Mouse (Mus musculus): ENCODE data around the gene Mre11a. TPM values are rescaled to one million over a fixed set of nuclear protein-coding genes. Genes with fewer than 3 reads are reported as not detected.
"Not testable (repeated sequence)": the region's sequence is repeated elsewhere in the genome, so short reads cannot be mapped to it uniquely, and the experiment has no call there.

Mre11a gene
- polyA plus RNA-seq, 1 experiment from 2014 or later = 4.7 TPM

GRCm38 (mm10) chr9:14870802-14871201 is 86.3 kb downstream of the Mre11a start:
- ATAC-seq (no peak), DNase-seq (ENCODE audit: low spot score) (no peak)
- Histone ChIP-seq H3K4me2 (replicated peaks; ENCODE audit: low read depth, low read length) (no peak overlapping the region), H3K9me3 (ENCODE audit: low read length) (no peaks in the 10 kb centered on the region), H3K27ac (ENCODE audit: low read length) (no peak overlapping the region), H3K4me3 (ENCODE audit: low read depth, low read length) (no peak overlapping the region), H3K27me3 (replicated peaks; ENCODE audit: insufficient read depth, low read length) (no peaks in the 10 kb centered on the region), H3K4me1 (ENCODE audit: insufficient read depth, low read depth, low read length) (no peaks in the 10 kb centered on the region), H3K9ac (replicated peaks; ENCODE audit: low read depth) (no peak overlapping the region), H3K36me3 (ENCODE audit: insufficient read depth, low read length) (no peaks in the 10 kb centered on the region)
- TF ChIP-seq EP300 (IDR thresholded peaks at IDR 0.05) = no peak
- no peak for TF ChIP-seq CTCF (IDR thresholded peaks at IDR 0.05)
- WGBS = 91% methylated on average over 10 of the region's 10 CpGs

DNA sequence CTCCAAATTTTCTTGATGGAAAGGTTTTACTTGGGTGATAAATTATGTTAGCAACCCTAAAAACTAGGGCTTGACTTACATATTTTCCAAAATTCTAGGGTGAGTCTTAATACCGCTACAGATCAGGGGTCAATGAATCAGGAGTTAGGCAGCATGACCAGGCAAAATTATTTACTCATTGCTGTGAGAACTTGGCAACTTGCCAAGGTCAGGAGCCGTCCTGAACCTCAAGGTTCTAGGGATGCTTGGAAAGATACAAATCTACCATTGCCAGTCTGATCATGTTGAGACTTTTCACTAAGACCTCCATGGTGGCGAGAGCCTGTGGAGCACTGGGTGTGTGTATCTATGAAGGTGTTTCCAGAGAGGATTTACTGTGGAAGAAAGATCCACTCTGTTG is 87.1 kb downstream of the Mre11a start:
- Histone ChIP-seq H3K36me3 (ENCODE audit: insufficient read depth, low read length) (no peaks in the 10 kb centered on the region), H3K27ac (ENCODE audit: low read length) (no peak overlapping the region), H3K4me3 (ENCODE audit: low read depth, low read length) (no peak overlapping the region), H3K9me3 (ENCODE audit: low read length) (no peaks in the 10 kb centered on the region), H3K4me2 (replicated peaks; ENCODE audit: low read depth, low read length) (no peak overlapping the region), H3K9ac (replicated peaks; ENCODE audit: low read depth) (no peak overlapping the region), H3K27me3 (replicated peaks; ENCODE audit: insufficient read depth, low read length) (no peaks in the 10 kb centered on the region), H3K4me1 (ENCODE audit: insufficient read depth, low read depth, low read length) (no peaks in the 10 kb centered on the region)
- TF ChIP-seq CTCF (IDR thresholded peaks at IDR 0.05) (no peak), EP300 (IDR thresholded peaks at IDR 0.05) (no peak)
- 58% methylated on average over 3 of the region's 3 CpGs for whole genome bisulfite sequencing
- no peak for DNase-seq (ENCODE audit: low spot score)
- ATAC-seq = no peak

GRCm38 (mm10) chr9:14872181-14872930 is 87.9 kb downstream of the Mre11a start:
- WGBS = 48% methylated on average over 17 of the region's 17 CpGs
- H3K27me3 ChIP-seq (replicated peaks; ENCODE audit: insufficient read depth, low read length) = no peaks in the 10 kb centered on the region
- no peaks in the 10 kb centered on the region for H3K36me3 ChIP-seq (ENCODE audit: insufficient read depth, low read length)
- no peak overlapping the region for H3K4me3 ChIP-seq (ENCODE audit: low read depth, low read length)
- no peak overlapping the region for H3K27ac ChIP-seq (ENCODE audit: low read length)
- no peaks in the 10 kb centered on the region for H3K4me1 ChIP-seq (ENCODE audit: insufficient read depth, low read depth, low read length)
- DNase-seq (ENCODE audit: low spot score) (no peak), ATAC-seq (no peak)
- no peaks in the 10 kb centered on the region for H3K9me3 ChIP-seq (ENCODE audit: low read length)
- H3K9ac ChIP-seq (replicated peaks; ENCODE audit: low read depth) = no peak overlapping the region
- H3K4me2 ChIP-seq (replicated peaks; ENCODE audit: low read depth, low read length) = no peak overlapping the region
- TF ChIP-seq CTCF (IDR thresholded peaks at IDR 0.05) (no peak), EP300 (IDR thresholded peaks at IDR 0.05) (no peak)

DNA sequence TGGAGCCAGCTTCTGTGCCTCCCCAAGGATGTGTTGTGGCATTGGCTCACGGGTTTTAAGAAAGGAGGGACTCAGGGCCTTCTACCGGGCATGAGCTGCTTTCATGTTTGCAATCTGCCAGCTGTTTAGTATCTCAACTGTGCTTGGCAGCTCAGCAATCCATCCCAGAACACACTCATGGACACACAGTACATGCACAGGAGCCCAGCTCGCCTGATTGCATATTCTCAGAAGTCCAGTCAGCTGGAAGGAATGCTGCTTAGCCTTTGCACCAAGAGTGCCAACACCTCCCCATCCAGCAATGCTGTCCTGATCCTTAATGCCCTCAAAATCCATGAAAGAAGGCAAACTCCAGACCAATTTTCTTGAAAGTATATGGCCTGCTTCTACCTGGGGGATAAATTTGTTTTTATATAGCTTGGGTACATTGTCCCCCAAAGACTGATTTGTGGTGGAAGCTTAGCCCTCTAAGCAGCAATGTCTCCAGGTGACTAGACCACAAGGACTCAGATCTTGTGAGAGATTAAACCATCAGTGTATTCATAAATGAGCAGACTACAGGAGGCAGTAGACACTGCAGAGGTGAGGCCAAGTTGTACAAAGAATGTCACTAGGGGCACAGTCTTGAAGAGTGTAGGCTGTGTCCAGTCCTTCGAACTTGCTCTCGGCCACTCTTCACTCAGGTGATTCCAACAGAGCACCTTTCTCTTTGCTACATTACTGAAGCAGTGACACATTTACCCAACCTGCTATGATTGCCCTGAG is 91.5 kb downstream of the Mre11a start:
- no peaks in the 10 kb centered on the region for H3K4me1 ChIP-seq (ENCODE audit: insufficient read depth, low read depth, low read length)
- no peak overlapping the region for H3K4me3 ChIP-seq (ENCODE audit: low read depth, low read length)
- no peak overlapping the region for H3K9ac ChIP-seq (replicated peaks; ENCODE audit: low read depth)
- H3K36me3 ChIP-seq (ENCODE audit: insufficient read depth, low read length) = no peaks in the 10 kb centered on the region
- no peak for TF ChIP-seq EP300 (IDR thresholded peaks at IDR 0.05)
- TF ChIP-seq CTCF (IDR thresholded peaks at IDR 0.05) = no peak
- no peak overlapping the region for H3K27ac ChIP-seq (ENCODE audit: low read length)
- peak; percentile 17 for DNase-seq (ENCODE audit: low spot score)
- no peaks in the 10 kb centered on the region for H3K9me3 ChIP-seq (ENCODE audit: low read length)
- ATAC-seq = 0 out of 2 replicates have a peak, but pooled peaks have one; percentile 25
- no peaks in the 10 kb centered on the region for H3K27me3 ChIP-seq (replicated peaks; ENCODE audit: insufficient read depth, low read length)
- 58% methylated on average over 5 of the region's 5 CpGs for WGBS
- H3K4me2 ChIP-seq (replicated peaks; ENCODE audit: low read depth, low read length) = no peak overlapping the region

- 35% methylated on average over 8 of the region's 8 CpGs for WGBS
- not testable (repeated sequence) for DNase-seq (ENCODE audit: low spot score); H3K27me3 ChIP-seq (replicated peaks; ENCODE audit: insufficient read depth, low read length); H3K27ac ChIP-seq (ENCODE audit: low read length); H3K9me3 ChIP-seq (ENCODE audit: low read length); H3K4me1 ChIP-seq (ENCODE audit: insufficient read depth, low read depth, low read length); ATAC-seq; H3K4me3 ChIP-seq (ENCODE audit: low read depth, low read length); H3K9ac ChIP-seq (replicated peaks; ENCODE audit: low read depth); H3K4me2 ChIP-seq (replicated peaks; ENCODE audit: low read depth, low read length); H3K36me3 ChIP-seq (ENCODE audit: insufficient read depth, low read length)
Observed at GRCm38 (mm10) chr9:14876566-14876965, 92.1 kb downstream of the Mre11a start.

DNA sequence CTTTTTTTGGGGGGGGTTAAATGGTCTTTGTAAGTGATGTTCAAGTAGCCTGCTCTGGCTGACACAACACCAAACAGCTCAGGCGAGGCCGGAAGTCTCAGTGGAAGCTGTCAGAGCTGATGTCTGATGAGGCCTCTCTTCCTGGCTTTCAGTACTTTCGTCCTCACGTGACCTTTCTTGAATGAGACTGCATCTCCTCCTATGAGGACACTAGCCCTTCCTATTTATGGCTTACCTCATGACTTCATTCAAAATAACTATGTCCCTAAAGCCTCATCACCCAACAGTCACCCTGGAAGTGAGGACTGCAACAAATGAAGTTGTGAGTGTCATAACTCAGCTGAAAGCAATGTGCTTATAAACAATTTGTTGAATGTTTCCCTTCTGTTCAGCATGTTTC is 100.2 kb downstream of the Mre11a start:
- no peaks in the 10 kb centered on the region for H3K9me3 ChIP-seq (ENCODE audit: low read length)
- peak; percentile 46 for DNase-seq (ENCODE audit: low spot score)
- peak; percentile 65 for ATAC-seq
- no peak overlapping the region for H3K4me2 ChIP-seq (replicated peaks; ENCODE audit: low read depth, low read length)
- 37% methylated on average over 4 of the region's 4 CpGs for WGBS
- no peak for TF ChIP-seq CTCF (IDR thresholded peaks at IDR 0.05)
- no peak for TF ChIP-seq EP300 (IDR thresholded peaks at IDR 0.05)
- no peak overlapping the region for H3K9ac ChIP-seq (replicated peaks; ENCODE audit: low read depth)
- H3K27me3 ChIP-seq (replicated peaks; ENCODE audit: insufficient read depth, low read length) = no peaks in the 10 kb centered on the region
- H3K4me3 ChIP-seq (ENCODE audit: low read depth, low read length) = no peak overlapping the region
- no peaks in the 10 kb centered on the region for H3K36me3 ChIP-seq (ENCODE audit: insufficient read depth, low read length)
- H3K4me1 ChIP-seq (ENCODE audit: insufficient read depth, low read depth, low read length) = no peaks in the 10 kb centered on the region
- H3K27ac ChIP-seq (ENCODE audit: low read length) = no peak overlapping the region

All from lung, postnatal 0 days (tissue).